Mouse (Mus musculus): ENCODE measurements around the gene Pcyt2. TPM values are rescaled to one million over a fixed set of nuclear protein-coding genes. Genes with fewer than 3 reads are reported as not detected.

The Pcyt2 gene
- polyA plus RNA-seq, 1 experiment from 2014 or later = 188 TPM

DNA sequence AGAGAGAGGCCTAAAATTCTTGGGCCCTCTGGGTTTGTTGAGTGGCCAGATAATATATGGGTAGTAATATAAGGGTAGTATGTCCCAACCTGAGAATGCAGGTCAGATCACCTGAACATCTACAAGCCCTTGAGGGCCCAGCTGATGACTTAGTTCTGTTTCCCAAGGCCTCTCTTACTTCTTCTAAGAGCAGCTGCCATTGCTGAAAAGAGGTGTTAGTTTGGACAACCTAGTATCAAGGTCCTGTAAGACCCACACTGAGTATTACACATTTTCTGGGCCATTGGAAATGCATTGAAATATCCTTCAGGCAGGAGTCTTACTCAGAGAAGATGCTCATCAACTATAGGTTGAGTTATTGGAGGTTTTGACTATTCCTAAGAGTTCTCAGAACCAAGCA lies 41.8 kb downstream of the Pcyt2 start:
- Histone ChIP-seq H3K9ac (no peak overlapping the region), H3K27ac (0 out of 2 replicates have a peak overlapping the region, but pooled peaks have one; percentile 55), H3K4me2 (no peak overlapping the region), H3K36me3 (peaks cover 29% of the 10 kb centered on the region), H3K4me3 (replicated peaks) (no peak overlapping the region), H3K4me1 (peaks cover 41% of the 10 kb centered on the region), H3K9me3 (no peaks in the 10 kb centered on the region), H3K27me3 (replicated peaks) (no peaks in the 10 kb centered on the region)
- no peak for ATAC-seq (ENCODE audit: insufficient read depth, low FRiP score, low read depth)

DNA sequence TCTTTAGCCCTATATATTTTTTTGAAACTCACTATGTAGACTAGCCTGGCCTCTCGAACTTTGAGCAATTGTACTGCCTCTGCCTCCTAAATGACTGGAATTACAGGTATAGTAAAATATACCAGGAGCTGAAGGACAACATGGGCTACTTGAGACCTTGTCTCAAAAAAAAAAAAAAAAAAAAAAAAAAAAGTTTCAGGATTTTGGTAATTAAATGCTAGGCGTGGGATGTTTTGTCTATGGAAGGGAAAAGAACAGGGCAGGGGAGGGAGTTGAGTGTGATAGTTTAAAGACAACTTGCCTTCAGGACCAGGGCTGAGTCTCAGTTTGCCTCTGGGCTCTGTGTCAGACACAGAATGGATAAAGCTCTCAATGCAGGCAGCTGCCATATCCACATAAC lies 42.7 kb downstream of the Pcyt2 start:
- ATAC-seq (ENCODE audit: insufficient read depth, low FRiP score, low read depth) = no peak
- Histone ChIP-seq H3K4me1 (peaks cover 38% of the 10 kb centered on the region), H3K27ac (no peak overlapping the region)

DNA sequence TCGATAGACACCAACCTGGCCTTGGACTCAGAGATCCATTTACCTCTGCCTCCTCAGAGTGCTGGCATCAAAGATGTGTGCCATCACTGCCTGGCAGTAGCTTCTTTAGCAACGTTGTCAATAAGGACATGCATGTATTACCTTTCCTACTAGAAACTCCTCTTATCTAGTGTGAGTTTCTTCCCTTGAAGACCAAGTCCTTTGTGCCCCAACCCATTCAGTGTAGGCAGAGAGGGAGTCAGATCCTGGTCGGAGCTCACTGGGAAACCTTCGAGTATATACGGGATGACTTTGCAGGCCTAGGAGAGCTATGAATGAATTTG lies 43.5 kb downstream of the Pcyt2 start:
- no peaks in the 10 kb centered on the region for H3K9me3 ChIP-seq
- no peaks in the 10 kb centered on the region for H3K27me3 ChIP-seq (replicated peaks)
- peak overlapping the region; percentile 72 for H3K4me2 ChIP-seq
- H3K4me3 ChIP-seq (replicated peaks) = peak overlapping the region; percentile 76
- H3K4me1 ChIP-seq = peaks cover 34% of the 10 kb centered on the region
- peaks cover 37% of the 10 kb centered on the region for H3K36me3 ChIP-seq
- no peak for ATAC-seq (ENCODE audit: insufficient read depth, low FRiP score, low read depth)
- peak overlapping the region; percentile 37 for H3K27ac ChIP-seq
- peak overlapping the region; percentile 85; the same call in 1 of the 2 replicates for H3K9ac ChIP-seq
- WGBS = 30% methylated on average over 5 of the region's 5 CpGs

More for the DNA sequence above, 42.7 kb downstream of the Pcyt2 start:
- Histone ChIP-seq H3K9me3 (no peaks in the 10 kb centered on the region), H3K27me3 (replicated peaks) (no peaks in the 10 kb centered on the region), H3K4me2 (no peak overlapping the region), H3K9ac (no peak overlapping the region), H3K36me3 (peaks cover 37% of the 10 kb centered on the region), H3K4me3 (replicated peaks) (no peak overlapping the region)
- 79% methylated on average over 2 of the region's 2 CpGs for WGBS

DNA sequence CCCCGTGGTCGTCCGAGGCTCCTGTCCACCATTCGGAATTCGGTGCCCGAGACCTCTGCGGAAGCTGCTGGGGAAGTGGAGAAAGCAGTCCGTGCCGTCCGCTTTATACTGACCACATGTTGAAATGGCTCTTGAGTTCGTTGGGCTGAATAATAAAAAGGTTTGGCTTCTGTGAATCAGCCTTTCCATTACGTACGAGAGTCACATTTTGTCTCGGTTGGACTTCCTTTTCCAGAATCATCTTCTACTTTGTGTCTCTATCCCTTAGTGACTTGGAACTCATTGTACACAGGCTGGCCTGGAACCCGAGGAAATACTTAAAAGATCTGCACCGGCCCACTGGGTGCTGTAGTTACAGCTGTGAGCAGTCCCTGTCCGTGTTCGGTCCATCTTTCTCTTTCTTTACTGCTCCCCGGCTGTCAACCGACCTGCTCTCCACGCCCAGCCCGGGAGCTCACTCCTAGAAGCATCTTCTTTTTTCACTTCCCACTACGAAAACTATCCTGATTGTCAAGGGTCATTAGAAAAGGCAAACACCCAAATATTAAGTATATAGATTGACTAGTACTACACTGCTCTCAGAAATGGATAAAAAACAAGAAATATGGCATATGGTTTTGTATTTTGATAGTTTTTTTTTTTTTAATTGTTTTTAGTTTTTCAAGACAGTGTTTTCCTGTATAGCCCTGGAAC lies 44.0 kb downstream of the Pcyt2 start:
- Histone ChIP-seq H3K4me1 (peaks cover 30% of the 10 kb centered on the region), H3K27ac (peak overlapping the region; percentile 96), H3K9me3 (no peaks in the 10 kb centered on the region), H3K4me2 (peak overlapping the region; percentile 72), H3K4me3 (replicated peaks) (peak overlapping the region; percentile 76), H3K27me3 (replicated peaks) (no peaks in the 10 kb centered on the region), H3K36me3 (peaks cover 34% of the 10 kb centered on the region), H3K9ac (peak overlapping the region; percentile 85)
- under 1% methylated on average over 23 of the region's 23 CpGs for WGBS
- no peak for ATAC-seq (ENCODE audit: insufficient read depth, low FRiP score, low read depth)

DNA sequence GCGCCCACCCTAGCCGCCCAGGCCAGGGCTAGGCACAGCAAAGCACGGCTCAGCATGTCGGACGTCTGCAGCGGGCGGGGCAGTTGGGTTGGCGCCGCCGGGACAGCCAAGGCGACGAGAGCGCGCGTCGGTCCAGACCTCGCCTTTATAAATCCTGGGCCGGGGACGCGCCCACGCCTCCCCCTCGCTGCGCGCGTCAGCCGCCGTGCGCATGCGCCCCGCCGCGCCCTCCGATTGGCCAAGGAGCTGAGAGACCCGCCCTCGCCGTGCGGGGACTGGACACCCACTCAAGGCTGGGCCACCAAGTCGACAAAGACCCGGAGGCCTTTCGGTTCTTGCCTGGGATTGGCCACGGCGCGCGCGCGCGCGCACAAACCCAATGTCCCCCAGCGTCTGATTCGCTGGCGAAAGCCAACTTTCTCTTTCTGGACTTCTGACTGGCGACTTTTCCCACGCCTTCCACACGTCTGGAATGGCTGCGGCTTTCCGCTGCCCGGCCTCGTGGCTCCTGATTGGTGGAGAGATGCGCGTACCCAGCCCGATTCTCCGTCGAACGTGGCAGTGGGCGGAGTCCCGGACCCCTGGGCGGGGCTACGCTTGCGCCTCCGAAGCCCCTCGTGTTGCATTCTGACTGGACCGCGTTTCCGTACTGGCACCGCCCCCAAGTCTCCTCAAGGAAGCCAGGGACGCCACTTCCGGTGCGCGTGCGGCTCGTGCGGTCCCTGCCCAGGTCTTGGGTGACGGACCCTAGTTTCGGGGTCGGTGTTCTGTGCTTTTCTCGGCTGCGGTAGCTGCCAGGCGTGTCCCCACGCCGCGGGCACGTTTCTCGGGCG lies 44.8 kb downstream of the Pcyt2 start, which contains the start of gene P4hb:
Gene P4hb (minus strand): TSS at position 502 of the 833 bp plus-strand sequence.
- Histone ChIP-seq H3K36me3 (peaks cover 34% of the 10 kb centered on the region), H3K9me3 (no peaks in the 10 kb centered on the region), H3K9ac (peak within 1 kb of the TSS; percentile 85), H3K4me2 (peak within 1 kb of the TSS; percentile 77), H3K27me3 (replicated peaks) (no peaks in the 10 kb centered on the region), H3K4me1 (peaks cover 29% of the 10 kb centered on the region), H3K4me3 (replicated peaks) (peak within 1 kb of the TSS; percentile 76), H3K27ac (peak within 1 kb of the TSS; percentile 96)
- ATAC-seq (ENCODE audit: insufficient read depth, low FRiP score, low read depth) = peak; percentile 96
- under 1% methylated on average over 94 of the region's 94 CpGs for WGBS

DNA sequence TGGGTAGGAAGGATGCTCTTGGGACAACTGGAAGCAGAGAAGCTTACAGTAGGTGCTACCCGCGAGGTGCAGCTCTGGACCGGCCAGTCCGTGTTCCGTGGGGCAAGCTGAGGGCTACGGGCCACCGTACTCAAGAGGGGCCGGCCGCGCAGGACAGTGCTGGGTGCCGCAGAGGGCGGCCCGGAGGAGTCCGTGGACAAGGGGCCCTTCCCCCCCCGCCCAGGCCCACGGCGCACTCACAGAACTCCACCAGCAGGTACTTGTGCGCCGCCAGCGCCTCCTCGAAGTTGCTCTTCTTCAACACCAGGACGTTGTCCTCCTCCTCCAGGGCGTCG lies 45.4 kb downstream of the Pcyt2 start:
- H3K36me3 ChIP-seq = peaks cover 34% of the 10 kb centered on the region
- peak overlapping the region; percentile 76 for H3K9ac ChIP-seq
- no peaks in the 10 kb centered on the region for H3K27me3 ChIP-seq (replicated peaks)
- no peaks in the 10 kb centered on the region for H3K9me3 ChIP-seq
- WGBS = 0% methylated on average over 19 of the region's 24 CpGs
- H3K27ac ChIP-seq = peak overlapping the region; percentile 85
- peak; percentile 5 for ATAC-seq (ENCODE audit: insufficient read depth, low FRiP score, low read depth)
- peak overlapping the region; percentile 77 for H3K4me2 ChIP-seq
- peaks cover 32% of the 10 kb centered on the region for H3K4me1 ChIP-seq
- peak overlapping the region; percentile 76 for H3K4me3 ChIP-seq (replicated peaks)

DNA sequence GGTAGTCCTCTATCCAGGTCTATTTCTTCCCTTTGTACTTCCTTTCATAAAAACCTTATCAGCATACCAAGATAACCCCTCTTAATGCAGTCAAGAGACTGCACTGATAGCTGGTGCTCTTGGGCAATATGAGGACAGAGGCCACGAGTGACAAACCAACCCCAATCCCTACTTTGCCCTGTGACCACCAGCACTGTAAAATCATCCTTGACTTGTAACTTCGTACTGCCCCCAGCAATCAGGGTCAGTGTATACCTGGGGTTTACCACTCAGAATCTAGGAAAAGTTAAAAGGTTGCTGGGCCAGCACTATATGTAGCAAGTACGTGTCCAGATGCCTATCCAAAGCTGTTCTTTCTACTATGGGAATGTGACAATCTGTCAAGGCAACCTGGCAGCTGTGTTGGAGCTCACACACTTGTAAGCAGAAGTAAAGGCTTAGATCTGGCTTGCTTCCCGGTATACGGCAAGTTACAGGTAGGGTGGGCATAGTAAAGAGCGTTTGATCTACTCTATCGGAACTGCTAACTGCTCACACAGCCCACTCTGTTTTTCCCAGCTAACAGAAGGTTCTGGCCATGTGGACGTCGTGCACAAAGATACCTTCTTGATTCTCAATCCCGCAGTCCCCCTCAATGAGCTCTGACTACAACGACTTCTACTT lies 45.9 kb downstream of the Pcyt2 start:
- H3K36me3 ChIP-seq = peaks cover 37% of the 10 kb centered on the region
- H3K9ac ChIP-seq = peak overlapping the region; percentile 76
- no peaks in the 10 kb centered on the region for H3K9me3 ChIP-seq
- H3K4me2 ChIP-seq = peak overlapping the region; percentile 77
- peak overlapping the region; percentile 76 for H3K4me3 ChIP-seq (replicated peaks)
- ATAC-seq (ENCODE audit: insufficient read depth, low FRiP score, low read depth) = no peak
- H3K27me3 ChIP-seq (replicated peaks) = no peaks in the 10 kb centered on the region
- peaks cover 32% of the 10 kb centered on the region for H3K4me1 ChIP-seq
- H3K27ac ChIP-seq = peak overlapping the region; percentile 85
- WGBS = 6% methylated on average over 11 of the region's 11 CpGs

DNA sequence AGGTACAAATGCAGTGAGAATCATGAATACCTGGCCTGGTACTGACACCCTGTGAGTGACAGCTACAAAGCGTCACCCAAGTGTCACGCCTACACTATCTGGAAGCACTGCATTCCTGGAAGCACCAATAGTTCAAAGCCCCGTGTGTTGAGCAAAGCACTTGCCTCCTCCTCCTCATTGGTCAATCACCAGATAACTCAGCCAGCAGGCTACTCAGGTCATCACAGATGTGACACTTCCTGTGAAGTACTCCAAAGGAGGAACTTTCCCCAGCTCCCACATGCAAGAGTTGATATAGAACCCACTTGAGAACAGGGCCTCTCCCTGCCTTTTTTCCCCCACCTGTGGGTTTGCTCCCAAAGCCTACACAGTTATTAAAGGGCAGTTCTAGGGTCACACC lies 46.6 kb downstream of the Pcyt2 start:
- Histone ChIP-seq H3K4me2 (peak overlapping the region; percentile 77), H3K9ac (peak overlapping the region; percentile 76; the same call in 1 of the 2 replicates), H3K4me1 (peaks cover 32% of the 10 kb centered on the region), H3K4me3 (replicated peaks) (peak overlapping the region; percentile 76), H3K27ac (no peak overlapping the region), H3K27me3 (replicated peaks) (no peaks in the 10 kb centered on the region), H3K9me3 (no peaks in the 10 kb centered on the region), H3K36me3 (peaks cover 43% of the 10 kb centered on the region)
- 56% methylated on average over 3 of the region's 3 CpGs for WGBS
- no peak for ATAC-seq (ENCODE audit: insufficient read depth, low FRiP score, low read depth)

DNA sequence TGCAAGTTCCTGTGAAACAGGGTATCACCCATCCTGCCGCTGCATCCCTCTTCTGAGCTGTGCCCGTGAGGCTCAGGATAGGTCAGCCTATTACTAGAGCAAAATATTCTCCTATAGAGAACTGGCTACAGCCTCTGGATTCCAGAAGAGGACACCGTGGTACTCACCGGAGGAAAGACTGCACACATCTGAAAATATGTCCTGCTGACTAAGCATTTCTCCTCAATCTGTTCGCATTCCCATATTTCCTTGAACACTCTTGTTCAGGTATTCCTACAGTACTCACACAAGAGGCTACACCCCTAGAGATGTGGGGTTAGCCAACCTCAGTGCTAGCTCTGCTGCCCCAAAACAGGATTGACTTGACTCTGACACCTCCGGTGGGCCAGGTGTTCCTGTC lies 49.4 kb downstream of the Pcyt2 start:
- Histone ChIP-seq H3K9ac (no peak overlapping the region), H3K4me2 (no peak overlapping the region)
- 89% methylated on average over 6 of the region's 6 CpGs for WGBS

DNA sequence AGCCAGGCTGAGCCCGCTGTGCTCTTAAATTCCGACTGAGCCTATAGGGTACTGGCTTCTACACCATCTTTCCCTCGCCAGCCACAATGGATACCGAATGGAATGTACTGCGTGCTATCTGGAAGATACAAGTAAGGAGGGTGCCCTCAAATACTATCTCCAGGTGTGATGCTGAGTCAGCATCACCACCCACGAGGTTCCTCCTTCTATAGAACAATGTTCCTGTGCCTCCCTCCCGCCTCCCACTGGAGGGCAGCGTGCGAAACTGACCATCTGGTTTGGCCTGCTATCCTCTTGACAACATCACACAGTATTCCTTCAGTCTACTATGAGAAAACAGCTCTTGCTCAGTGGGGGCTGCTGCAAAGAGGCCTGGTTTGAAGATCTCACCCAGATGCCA lies 52.6 kb downstream of the Pcyt2 start:
- Histone ChIP-seq H3K4me3 (replicated peaks) (no peak overlapping the region), H3K9ac (no peak overlapping the region), H3K4me1 (0 out of 2 replicates have a peak, but pooled peaks cover 12% of the 10 kb centered on the region), H3K27me3 (replicated peaks) (no peaks in the 10 kb centered on the region), H3K36me3 (peaks cover 84% of the 10 kb centered on the region), H3K4me2 (no peak overlapping the region), H3K27ac (no peak overlapping the region), H3K9me3 (no peaks in the 10 kb centered on the region)
- 82% methylated on average over 9 of the region's 9 CpGs for WGBS
- ATAC-seq (ENCODE audit: insufficient read depth, low FRiP score, low read depth) = no peak

More for the DNA sequence above, 49.4 kb downstream of the Pcyt2 start:
- no peaks in the 10 kb centered on the region for H3K27me3 ChIP-seq (replicated peaks)
- H3K36me3 ChIP-seq = peaks cover 65% of the 10 kb centered on the region
- ATAC-seq (ENCODE audit: insufficient read depth, low FRiP score, low read depth) = no peak
- no peaks in the 10 kb centered on the region for H3K9me3 ChIP-seq
- H3K27ac ChIP-seq = no peak overlapping the region
- peaks cover 25% of the 10 kb centered on the region for H3K4me1 ChIP-seq
- H3K4me3 ChIP-seq (replicated peaks) = no peak overlapping the region

DNA sequence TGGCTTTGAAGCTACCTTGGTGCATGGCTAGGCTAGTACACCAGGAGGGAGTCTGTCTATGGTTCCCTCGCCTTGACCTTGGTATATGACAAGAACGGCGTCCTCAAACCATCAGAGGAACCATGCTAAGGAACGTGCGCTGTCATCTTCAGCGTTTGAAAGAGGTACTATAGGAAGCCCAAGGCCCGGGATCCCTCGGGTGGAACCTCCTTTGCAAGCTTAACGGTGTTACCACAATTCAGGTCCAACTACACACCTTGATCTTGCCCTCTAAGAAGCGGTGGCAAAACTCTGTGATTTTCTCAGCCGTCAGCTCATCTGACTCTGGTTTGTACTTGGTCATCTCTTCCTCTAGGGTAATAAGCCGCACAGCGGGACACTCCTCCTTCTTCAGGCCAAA lies 54.8 kb downstream of the Pcyt2 start:
- Histone ChIP-seq H3K27me3 (replicated peaks) (no peaks in the 10 kb centered on the region), H3K4me1 (0 out of 2 replicates have a peak, but pooled peaks cover 3% of the 10 kb centered on the region), H3K9me3 (no peaks in the 10 kb centered on the region), H3K36me3 (peaks cover 83% of the 10 kb centered on the region), H3K4me3 (replicated peaks) (no peak overlapping the region), H3K9ac (no peak overlapping the region), H3K4me2 (no peak overlapping the region), H3K27ac (no peak overlapping the region)
- no peak for ATAC-seq (ENCODE audit: insufficient read depth, low FRiP score, low read depth)
- WGBS = 93% methylated on average over 13 of the region's 13 CpGs
